Mouse (Mus musculus) midbrain, embryonic 10.5 days (tissue): Measurements from ENCODE around the gene Ccdc65. TPM values are rescaled to one million over a fixed set of nuclear protein-coding genes. Genes with fewer than 3 reads are reported as not detected.

ENCODE experiments used
- DNase-seq: peaks from one replicate; pipeline ENCODE4 v3.0.0-alpha.2; 2017; ENCODE audit warnings: low spot score
- H3K27ac ChIP-seq: fragments of 300-500 bp; sonication (generic); replicated peaks from 2 replicates; pipeline ENCODE4 v1.5.1; 2016; ENCODE audit warnings: mild to moderate bottlenecking
- H3K27me3 ChIP-seq: fragments of 300-500 bp; sonication (generic); 2 replicates; pipeline ENCODE4 v1.6.1; 2016; ENCODE audit warnings: low read depth, mild to moderate bottlenecking; ENCODE audit not compliant: poor library complexity, severe bottlenecking
- H3K36me3 ChIP-seq: fragments of 300-500 bp; sonication (generic); 2 replicates; pipeline ENCODE4 v1.6.1; 2016; ENCODE audit warnings: mild to moderate bottlenecking, moderate library complexity
- H3K4me1 ChIP-seq: fragments of 300-500 bp; sonication (generic); 2 replicates; pipeline ENCODE4 v1.6.1; 2016
- H3K4me3 ChIP-seq: fragments of 300-500 bp; sonication (generic); 2 replicates; pipeline ENCODE4 v1.5.1; 2016; ENCODE audit warnings: mild to moderate bottlenecking, moderate library complexity
- H3K9me3 ChIP-seq: fragments of 300-500 bp; sonication (generic); replicated peaks from 2 replicates; pipeline ENCODE4 v1.6.1; 2016; ENCODE audit warnings: mild to moderate bottlenecking
- WGBS: fragments of 180-500 bp; shearing (Covaris S2); methylation state at CpG from one replicate; pipeline ENCODE4 v1.1.7; 2016; 5-methylcytosine and 5-hydroxymethylcytosine counted together
- polyA plus RNA-seq: library from polyadenylated mRNA; unstranded; fragments of >200 nt; fragmentation: Nextera tagmentation; extraction: Ambion mirVana; gene quantifications from 2 replicates; pipeline ENCODE4 v1.2.1, GENCODE M21; 2016

Gene Ccdc65
- polyA plus RNA-seq, 1 experiment from 2014 or later, result 1.3 TPM

DNA sequence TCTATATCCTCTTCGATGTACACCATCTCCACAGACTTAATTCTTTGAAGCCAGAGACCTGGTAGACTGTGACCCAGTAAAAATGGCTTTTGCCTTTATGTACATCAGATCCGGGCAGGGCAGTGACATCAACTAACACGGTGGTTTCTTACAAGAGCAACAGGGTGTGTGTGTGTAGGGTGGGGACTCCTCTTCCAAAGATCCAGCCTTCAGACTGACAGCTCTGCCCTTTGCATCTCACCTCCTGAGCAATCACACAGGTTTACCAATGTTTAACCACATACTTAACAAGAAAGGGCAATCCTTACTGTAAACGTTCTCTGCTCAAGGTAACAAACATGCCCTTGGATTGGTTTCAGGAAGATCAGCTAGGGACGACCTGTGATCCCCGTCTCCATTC is 39.3 kb downstream of the Ccdc65 start:
- H3K9me3 ChIP-seq, result no peaks in the 10 kb centered on the region
- WGBS, result 91% methylated on average over 6 of the region's 6 CpGs
- H3K27me3 ChIP-seq, result no peaks in the 10 kb centered on the region
- peaks cover 48% of the 10 kb centered on the region for H3K36me3 ChIP-seq
- no peak for DNase-seq
- H3K4me1 ChIP-seq, result no peaks in the 10 kb centered on the region
- no peak overlapping the region for H3K27ac ChIP-seq
- no peak overlapping the region for H3K4me3 ChIP-seq

DNA sequence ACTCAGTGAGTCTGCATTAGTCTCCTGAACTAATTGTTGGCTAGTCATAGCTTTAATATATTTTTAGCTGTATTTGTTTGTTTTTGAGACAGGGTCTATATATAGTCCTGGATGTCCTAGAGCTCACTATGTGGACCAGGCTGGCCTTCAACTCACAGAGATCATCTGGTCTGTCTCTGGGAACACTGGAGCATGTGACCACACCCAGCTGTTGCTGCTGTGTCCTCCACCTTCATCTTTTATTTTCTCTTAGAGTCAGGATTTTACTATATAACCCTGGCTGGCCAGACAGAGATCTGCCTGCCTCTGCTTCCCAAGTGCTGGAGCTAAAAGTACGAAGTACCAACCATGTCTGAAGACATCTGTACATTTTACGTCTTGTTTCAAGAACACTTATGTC is 41.1 kb downstream of the Ccdc65 start:
- Histone ChIP-seq H3K4me3 (no peak overlapping the region), H3K4me1 (peaks cover 7% of the 10 kb centered on the region), H3K27ac (no peak overlapping the region), H3K9me3 (no peaks in the 10 kb centered on the region), H3K27me3 (no peaks in the 10 kb centered on the region), H3K36me3 (peaks cover 39% of the 10 kb centered on the region)
- DNase-seq, result no peak
- WGBS, result 97% methylated on average over 2 of the region's 2 CpGs

DNA sequence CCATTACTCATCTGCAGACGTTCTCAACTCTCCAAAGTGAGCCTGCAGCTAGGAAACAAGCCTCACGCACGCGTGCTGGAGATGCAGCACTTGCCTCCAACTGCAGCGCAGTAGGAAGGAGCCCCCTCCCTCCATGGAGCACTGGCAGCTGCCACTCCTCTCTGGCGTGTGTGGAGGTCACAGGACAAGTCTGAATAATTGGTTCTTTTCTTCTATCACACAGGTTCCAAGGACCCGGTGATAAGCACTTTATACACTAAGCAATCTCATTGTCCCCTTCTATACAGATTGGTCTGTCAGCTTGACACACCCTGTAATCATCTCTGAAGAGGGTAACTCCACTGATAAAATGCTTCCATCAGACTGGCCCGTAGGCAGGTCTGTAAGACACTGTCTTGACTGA is 45.0 kb downstream of the Ccdc65 start:
- Histone ChIP-seq H3K27ac (no peak overlapping the region), H3K36me3 (peaks cover 56% of the 10 kb centered on the region), H3K4me3 (no peak overlapping the region), H3K4me1 (peaks cover 11% of the 10 kb centered on the region), H3K27me3 (no peaks in the 10 kb centered on the region), H3K9me3 (no peaks in the 10 kb centered on the region)
- DNase-seq, result no peak
- 81% methylated on average over 8 of the region's 8 CpGs for WGBS

DNA sequence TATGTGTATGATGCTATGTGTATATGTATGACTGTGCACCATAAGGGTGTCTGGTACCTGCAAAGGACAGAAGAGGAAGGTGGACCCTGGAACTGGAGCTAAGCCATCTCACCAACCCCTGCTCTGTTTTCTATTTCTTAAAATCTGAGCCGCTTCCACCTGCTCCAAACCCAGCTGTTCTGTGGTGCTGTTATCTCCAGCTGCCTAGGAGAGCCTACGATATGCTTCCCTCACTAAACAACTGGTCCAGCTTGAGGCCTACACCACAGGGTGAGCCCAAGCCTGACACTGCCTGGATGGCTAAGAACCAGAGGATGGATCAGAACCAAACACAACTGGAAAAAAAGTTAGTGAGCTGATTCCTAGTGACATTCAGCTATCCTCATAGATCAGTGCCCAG is 46.1 kb downstream of the Ccdc65 start:
- Histone ChIP-seq H3K27ac (no peak overlapping the region), H3K27me3 (no peaks in the 10 kb centered on the region), H3K4me1 (peaks cover 11% of the 10 kb centered on the region), H3K4me3 (no peak overlapping the region), H3K9me3 (no peaks in the 10 kb centered on the region), H3K36me3 (peaks cover 67% of the 10 kb centered on the region)
- no peak for DNase-seq
- WGBS, result 97% methylated on average over 2 of the region's 2 CpGs

DNA sequence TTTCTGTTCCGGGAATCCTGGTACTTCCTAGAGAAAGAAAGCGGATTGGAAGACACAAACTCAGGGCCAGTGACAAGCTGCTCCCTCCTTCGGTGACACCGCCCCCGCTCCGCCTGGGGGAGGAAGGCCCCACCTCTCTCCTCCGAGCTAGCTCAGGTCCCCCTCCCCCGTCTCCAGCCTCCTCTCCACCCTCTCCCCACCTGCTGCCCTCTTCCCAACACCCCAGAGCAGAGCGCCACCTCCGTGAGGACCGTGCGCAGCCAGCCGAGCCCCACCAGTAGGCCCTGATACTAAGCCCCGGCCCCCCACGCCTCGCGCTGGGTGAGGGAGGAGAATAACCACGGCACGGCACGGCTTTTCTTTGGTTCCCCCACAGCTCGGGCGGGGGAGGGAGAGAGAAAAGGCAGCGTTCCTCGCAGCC is 54.2 kb downstream of the Ccdc65 start:
- Histone ChIP-seq H3K4me3 (peak overlapping the region; percentile 98), H3K27ac (peak overlapping the region; percentile 95), H3K9me3 (no peaks in the 10 kb centered on the region), H3K27me3 (peaks cover 33% of the 10 kb centered on the region), H3K4me1 (peaks cover 27% of the 10 kb centered on the region), H3K36me3 (peaks cover 40% of the 10 kb centered on the region)
- DNase-seq, result peak; percentile 80
- 2% methylated on average over 23 of the region's 24 CpGs for WGBS

DNA sequence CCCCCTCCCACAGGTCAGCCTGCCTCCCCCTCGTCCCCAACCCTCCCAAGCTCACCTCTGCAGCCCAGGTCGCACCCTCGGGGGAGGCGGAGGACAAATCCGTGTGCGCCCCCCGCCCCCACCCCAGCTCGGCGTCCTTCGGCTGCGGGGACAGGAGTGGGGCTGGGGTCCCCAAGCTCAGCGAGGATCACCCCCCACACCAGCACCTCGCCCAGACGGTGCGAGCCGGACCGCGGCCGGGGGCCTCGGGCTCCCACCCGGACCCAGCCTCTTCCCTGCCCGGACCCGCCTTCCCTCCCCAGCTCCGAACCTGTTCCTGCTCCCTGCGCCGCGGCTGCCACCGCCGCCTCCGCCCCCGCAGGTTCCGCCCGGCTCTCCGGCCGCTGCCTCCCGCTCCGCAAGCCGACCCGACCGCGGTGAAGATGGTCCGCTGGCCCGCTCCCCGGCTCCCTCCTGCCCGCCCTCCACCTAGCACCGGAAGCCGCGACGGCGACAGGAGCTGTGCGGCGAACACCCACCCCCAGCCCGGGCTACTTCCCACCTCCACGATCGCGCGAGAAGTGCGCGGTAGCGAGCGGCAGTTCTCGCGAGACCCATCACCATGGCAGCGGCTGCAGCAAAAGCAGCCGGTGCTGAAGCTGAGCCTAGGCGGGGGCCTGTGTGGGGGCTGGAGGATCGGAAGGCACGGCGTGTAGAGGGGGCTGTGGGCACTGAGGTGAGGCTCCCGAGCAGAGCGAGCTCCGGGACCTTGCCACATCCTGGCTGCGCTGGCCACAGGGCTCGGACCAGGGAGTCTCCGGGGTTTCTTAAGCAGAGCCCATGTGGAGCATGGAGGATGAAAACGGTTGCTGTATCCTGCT is 54.9 kb downstream of the Ccdc65 start, which contains the start of gene Arf3:
Gene Arf3, minus strand, starts transcription at position 545 of the 860 bp plus-strand sequence.
- Histone ChIP-seq H3K27ac (peak within 1 kb of the TSS; percentile 95), H3K27me3 (peaks cover 35% of the 10 kb centered on the region), H3K36me3 (peaks cover 36% of the 10 kb centered on the region), H3K4me3 (peak within 1 kb of the TSS; percentile 98), H3K4me1 (peaks cover 29% of the 10 kb centered on the region), H3K9me3 (no peaks in the 10 kb centered on the region)
- WGBS, result under 1% methylated on average over 76 of the region's 76 CpGs
- peak; percentile 97 for DNase-seq

DNA sequence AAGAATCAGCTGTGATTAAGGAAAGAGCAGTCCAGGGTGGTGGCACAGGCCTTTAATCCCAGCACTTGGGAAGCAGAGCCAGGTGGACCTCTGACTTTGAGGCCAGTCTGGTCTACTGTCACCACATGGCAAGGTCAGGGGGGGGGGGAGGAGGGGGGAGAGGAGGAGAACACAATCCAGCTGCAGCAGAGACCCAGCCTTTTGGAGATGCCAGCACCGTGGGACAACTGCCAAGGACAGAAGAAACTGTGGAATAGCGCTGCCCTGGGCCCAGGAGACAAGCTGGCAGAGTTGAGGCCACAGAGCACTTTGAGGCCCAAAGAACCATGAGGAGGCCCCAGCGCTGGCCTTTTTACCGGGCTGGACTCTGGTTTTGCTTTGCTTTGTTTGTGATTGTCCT is 57.9 kb downstream of the Ccdc65 start:
- DNase-seq, result no peak
- Histone ChIP-seq H3K36me3 (peaks cover 6% of the 10 kb centered on the region), H3K27ac (no peak overlapping the region), H3K27me3 (peaks cover 65% of the 10 kb centered on the region), H3K9me3 (no peaks in the 10 kb centered on the region), H3K4me3 (no peak overlapping the region; the same call in 1 of the 2 replicates), H3K4me1 (peaks cover 36% of the 10 kb centered on the region)
- 74% methylated on average over 4 of the region's 4 CpGs for WGBS

DNA sequence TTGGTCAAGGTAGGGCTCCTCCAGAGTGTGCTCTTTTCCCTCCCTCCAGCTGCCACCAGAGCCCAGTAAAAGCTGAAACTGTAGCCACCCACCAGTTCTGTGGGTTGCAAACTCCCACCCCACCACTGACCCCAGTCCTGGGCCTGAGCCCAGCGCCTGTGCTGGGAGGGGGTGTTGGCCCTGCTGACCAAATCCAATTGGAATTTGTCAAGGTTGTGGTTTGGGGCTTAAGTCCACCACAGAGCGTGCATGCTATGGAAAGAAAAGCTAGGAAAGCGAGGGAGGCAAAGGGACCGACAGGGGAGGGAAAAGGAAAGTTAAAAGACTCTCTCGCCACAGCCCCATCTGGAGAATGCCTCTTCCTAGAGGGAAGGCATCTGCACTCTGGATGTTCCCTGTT is 60.3 kb downstream of the Ccdc65 start:
- Histone ChIP-seq H3K36me3 (no peaks in the 10 kb centered on the region), H3K9me3 (no peaks in the 10 kb centered on the region), H3K27me3 (peaks cover 89% of the 10 kb centered on the region), H3K4me1 (peaks cover 31% of the 10 kb centered on the region), H3K4me3 (no peak overlapping the region), H3K27ac (0 out of 2 replicates have a peak overlapping the region, but pooled peaks have one; percentile 38)
- no peak for DNase-seq
- WGBS, result 18% methylated on average over 5 of the region's 5 CpGs

DNA sequence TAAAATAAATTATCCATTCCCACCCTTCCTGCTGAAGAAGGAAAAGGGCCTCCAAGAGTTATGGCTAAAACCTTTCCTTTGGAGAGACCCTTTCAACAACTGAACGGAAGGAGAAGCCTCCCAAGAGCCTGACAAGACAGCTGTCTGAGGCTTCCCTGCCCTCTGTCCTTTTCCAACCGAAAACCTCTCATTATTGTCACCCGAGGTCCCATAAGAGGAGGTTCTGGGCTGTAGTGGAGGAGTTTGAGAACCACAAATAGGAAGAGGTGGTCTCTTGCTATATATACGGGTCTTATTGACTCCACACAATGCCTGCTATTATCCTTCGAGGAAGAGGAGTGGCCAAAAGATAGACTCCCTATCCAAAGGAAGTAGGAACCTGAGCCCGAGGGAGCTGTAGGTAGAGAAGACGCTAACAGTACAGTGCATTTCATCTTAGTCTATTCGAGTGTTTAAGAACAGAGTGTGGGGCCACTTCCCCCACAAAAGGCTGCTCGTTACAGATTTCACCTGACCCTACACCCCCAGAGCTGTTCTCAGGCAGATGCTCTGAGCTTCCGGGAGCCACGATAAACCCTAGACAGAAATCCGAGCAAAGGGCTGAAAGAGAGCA is 63.9 kb downstream of the Ccdc65 start:
- H3K27me3 ChIP-seq, result peaks cover 95% of the 10 kb centered on the region
- H3K4me1 ChIP-seq, result peaks cover 43% of the 10 kb centered on the region
- peak; percentile 13 for DNase-seq
- no peaks in the 10 kb centered on the region for H3K9me3 ChIP-seq
- WGBS, result 6% methylated on average over 12 of the region's 12 CpGs
- no peak overlapping the region for H3K27ac ChIP-seq
- H3K36me3 ChIP-seq, result no peaks in the 10 kb centered on the region
- peak overlapping the region; percentile 44 for H3K4me3 ChIP-seq

DNA sequence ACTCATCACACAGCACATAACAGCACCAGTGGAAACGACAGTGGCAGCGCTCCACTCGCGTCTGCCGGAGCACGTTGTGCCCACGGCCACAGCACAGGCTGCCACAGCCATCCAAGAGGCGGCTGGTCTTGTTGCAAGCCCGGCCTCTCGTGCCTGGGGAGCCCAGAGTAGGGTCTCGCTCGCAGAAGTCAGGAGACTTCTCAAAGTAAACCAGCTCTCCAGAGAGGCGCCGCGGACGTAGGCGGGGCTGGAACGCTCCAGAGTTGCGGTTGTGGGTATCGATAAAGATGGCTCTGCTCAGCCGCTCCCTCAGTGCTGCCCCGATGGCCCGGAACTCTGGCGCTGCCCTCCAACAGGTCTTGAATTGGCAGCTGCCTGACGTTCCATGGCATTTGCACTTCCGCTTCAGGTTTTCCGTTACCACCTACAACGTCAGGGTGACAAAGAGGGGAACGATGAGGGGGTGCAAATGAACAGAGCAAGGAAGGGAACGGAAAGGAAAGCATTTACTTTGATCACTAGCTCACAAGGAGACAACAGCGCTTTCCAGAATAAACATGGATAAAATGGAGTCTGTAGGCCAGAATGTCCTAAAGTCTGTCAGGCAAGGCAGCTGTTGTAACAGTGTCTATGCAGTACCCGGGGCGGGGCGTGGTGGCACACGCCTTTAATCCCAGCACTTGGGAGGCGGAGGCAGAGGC is 64.7 kb downstream of the Ccdc65 start:
- peak; percentile 49 for DNase-seq
- WGBS, result 3% methylated on average over 36 of the region's 36 CpGs
- H3K4me3 ChIP-seq, result peak overlapping the region; percentile 44

More for the DNA sequence above, 64.7 kb downstream of the Ccdc65 start:
- H3K27me3 ChIP-seq, result peaks cover 100% of the 10 kb centered on the region
- no peaks in the 10 kb centered on the region for H3K36me3 ChIP-seq
- H3K9me3 ChIP-seq, result no peaks in the 10 kb centered on the region
- peaks cover 50% of the 10 kb centered on the region for H3K4me1 ChIP-seq
- no peak overlapping the region for H3K27ac ChIP-seq
